Mouse (Mus musculus) hindbrain, embryonic 10.5 days (tissue): ENCODE data around the gene Usp21. TPM values are rescaled to one million over a fixed set of nuclear protein-coding genes. Genes with fewer than 3 reads are reported as not detected.
A peak's percentile ranks its signal among the peaks of the same experiment; 100 is the strongest.
"Not testable (repeated sequence)": the region's sequence is repeated elsewhere in the genome, so short reads cannot be mapped to it uniquely, and the experiment has no call there.

ENCODE experiments used
- DNase-seq: peaks from one replicate; pipeline ENCODE4 v3.0.0-alpha.2; 2017; ENCODE audit warnings: low spot score
- H3K27ac ChIP-seq: fragments of 300-500 bp; sonication (generic); 2 replicates; pipeline ENCODE4 v1.5.1; 2016; ENCODE audit warnings: mild to moderate bottlenecking, moderate library complexity
- H3K27me3 ChIP-seq: fragments of 300-500 bp; sonication (generic); 2 replicates; pipeline ENCODE4 v1.6.1; 2016; ENCODE audit warnings: mild to moderate bottlenecking; ENCODE audit not compliant: poor library complexity, insufficient read depth, severe bottlenecking
- H3K36me3 ChIP-seq: fragments of 300-500 bp; sonication (generic); 2 replicates; pipeline ENCODE4 v1.6.1; 2016; ENCODE audit warnings: mild to moderate bottlenecking, moderate library complexity
- H3K4me1 ChIP-seq: fragments of 300-500 bp; sonication (generic); replicated peaks from 2 replicates; pipeline ENCODE4 v1.6.1; 2016; ENCODE audit warnings: mild to moderate bottlenecking
- H3K4me3 ChIP-seq: fragments of 300-500 bp; sonication (generic); 2 replicates; pipeline ENCODE4 v1.5.1; 2016; ENCODE audit warnings: mild to moderate bottlenecking, moderate library complexity
- H3K9me3 ChIP-seq: fragments of 300-500 bp; sonication (generic); 2 replicates; pipeline ENCODE4 v1.6.1; 2016; ENCODE audit warnings: mild to moderate bottlenecking, moderate library complexity
- WGBS: fragments of 180-500 bp; shearing (Covaris S2); methylation state at CpG from one replicate; pipeline ENCODE4 v1.1.7; 2016; 5-methylcytosine and 5-hydroxymethylcytosine counted together
- polyA plus RNA-seq: library from polyadenylated mRNA; unstranded; fragments of >200 nt; fragmentation: Nextera tagmentation; extraction: Ambion mirVana; gene quantifications from 2 replicates; pipeline ENCODE4 v1.2.1, GENCODE M21; 2016

The Usp21 gene
- polyA plus RNA-seq, 1 experiment from 2014 or later, result 111 TPM

GRCm38 (mm10) chr1:171306157-171306556, 18.4 kb upstream of the Usp21 start:
- not testable (repeated sequence) for H3K9me3 ChIP-seq, H3K36me3 ChIP-seq, H3K27ac ChIP-seq, H3K27me3 ChIP-seq, DNase-seq, H3K4me1 ChIP-seq, H3K4me3 ChIP-seq
- WGBS, result 76% methylated on average over 5 of the region's 5 CpGs

DNA sequence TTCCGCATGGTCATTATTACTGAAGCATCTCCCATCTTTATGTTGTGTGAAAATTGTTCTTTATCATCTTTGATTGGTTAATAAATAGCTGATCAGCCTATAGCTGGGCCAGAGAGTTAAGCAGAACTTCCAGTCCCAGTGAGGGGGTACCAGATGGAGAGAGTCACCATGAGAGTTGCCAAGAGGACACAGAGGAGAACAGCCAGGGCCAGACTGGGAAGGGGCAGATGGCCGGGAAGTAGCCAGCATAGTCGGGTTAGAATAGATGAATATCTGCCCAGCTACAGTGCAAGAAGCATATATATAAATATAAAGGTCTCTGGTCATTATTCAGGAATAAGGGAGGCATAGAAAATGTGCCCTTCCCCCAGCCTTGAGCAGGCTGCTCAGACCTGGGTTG, 10.4 kb upstream of the Usp21 start:
- Histone ChIP-seq H3K4me1 (peaks cover 9% of the 10 kb centered on the region), H3K4me3 (no peak overlapping the region), H3K27me3 (peaks cover 30% of the 10 kb centered on the region), H3K36me3 (no peaks in the 10 kb centered on the region), H3K9me3 (no peaks in the 10 kb centered on the region), H3K27ac (no peak overlapping the region)
- DNase-seq, result no peak
- 66% methylated on average over 3 of the region's 3 CpGs for WGBS

- H3K27ac ChIP-seq, result peak overlapping the region; percentile 98
- peaks cover 11% of the 10 kb centered on the region for H3K36me3 ChIP-seq
- peaks cover 10% of the 10 kb centered on the region for H3K4me1 ChIP-seq
- H3K4me3 ChIP-seq, result peak overlapping the region; percentile 72
- peaks cover 30% of the 10 kb centered on the region for H3K27me3 ChIP-seq
- no peaks in the 10 kb centered on the region for H3K9me3 ChIP-seq
- DNase-seq, result no peak
- WGBS, result 17% methylated on average over 3 of the region's 3 CpGs
Observed at GRCm38 (mm10) chr1:171295063-171295402, 7.2 kb upstream of the Usp21 start.

GRCm38 (mm10) chr1:171294298-171295062, 6.7 kb upstream of the Usp21 start, which contains the start of gene Ufc1:
Ufc1 (minus strand) TSS chr1:171295024.
- DNase-seq, result peak; percentile 84
- Histone ChIP-seq H3K9me3 (no peaks in the 10 kb centered on the region), H3K27me3 (peaks cover 30% of the 10 kb centered on the region), H3K36me3 (peaks cover 16% of the 10 kb centered on the region), H3K27ac (peak within 1 kb of the TSS; percentile 98), H3K4me3 (peak within 1 kb of the TSS; percentile 72), H3K4me1 (peaks cover 10% of the 10 kb centered on the region)
- under 1% methylated on average over 42 of the region's 42 CpGs for WGBS

DNA sequence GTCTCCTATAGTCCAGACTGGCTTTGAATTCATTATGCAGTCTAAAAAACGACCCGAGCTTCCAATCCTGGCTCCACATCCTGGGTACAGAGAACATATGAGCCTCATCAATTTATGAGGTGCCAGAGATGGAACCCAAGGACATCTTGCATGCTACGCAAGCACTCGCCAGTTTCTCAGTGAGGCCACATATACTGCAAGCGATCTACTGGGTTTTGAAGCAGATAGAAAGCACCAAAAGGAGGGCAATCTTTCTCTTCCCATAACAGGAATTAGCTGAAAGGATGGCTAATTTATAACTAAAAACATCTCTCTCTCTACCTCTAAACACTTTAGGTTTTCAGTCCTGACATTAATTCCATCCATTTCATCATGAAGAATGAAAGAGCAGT, 6.1 kb upstream of the Usp21 start:
- Histone ChIP-seq H3K36me3 (peaks cover 22% of the 10 kb centered on the region), H3K9me3 (no peaks in the 10 kb centered on the region), H3K4me3 (peak overlapping the region; percentile 72), H3K27ac (peak overlapping the region; percentile 98), H3K4me1 (peaks cover 10% of the 10 kb centered on the region), H3K27me3 (peaks cover 30% of the 10 kb centered on the region)
- WGBS, result 51% methylated on average over 5 of the region's 5 CpGs
- DNase-seq, result no peak

DNA sequence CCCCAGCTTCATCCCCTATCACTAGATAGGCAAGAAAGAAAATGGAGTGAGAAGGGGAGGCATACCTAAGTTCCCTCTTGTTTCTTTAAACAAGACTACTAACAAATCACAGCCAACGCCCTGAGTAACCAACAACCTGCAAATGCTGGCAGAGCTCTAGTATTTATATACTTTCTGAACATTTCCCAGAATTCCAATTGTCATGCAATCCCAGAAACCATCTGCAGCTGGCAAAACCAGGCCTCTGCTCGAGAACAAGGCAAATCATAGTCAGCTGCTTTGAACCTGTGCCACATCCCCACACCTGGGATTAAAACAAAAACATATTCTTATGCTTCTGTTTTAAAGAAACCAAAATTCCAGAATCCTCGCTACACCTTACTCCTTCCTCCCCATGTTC, 5.6 kb upstream of the Usp21 start:
- DNase-seq, result no peak
- 91% methylated on average over 3 of the region's 3 CpGs for WGBS
- Histone ChIP-seq H3K27me3 (peaks cover 27% of the 10 kb centered on the region), H3K4me3 (peak overlapping the region; percentile 72), H3K4me1 (peaks cover 15% of the 10 kb centered on the region), H3K9me3 (no peaks in the 10 kb centered on the region), H3K27ac (peak overlapping the region; percentile 98; the same call in 1 of the 2 replicates), H3K36me3 (peaks cover 27% of the 10 kb centered on the region)

DNA sequence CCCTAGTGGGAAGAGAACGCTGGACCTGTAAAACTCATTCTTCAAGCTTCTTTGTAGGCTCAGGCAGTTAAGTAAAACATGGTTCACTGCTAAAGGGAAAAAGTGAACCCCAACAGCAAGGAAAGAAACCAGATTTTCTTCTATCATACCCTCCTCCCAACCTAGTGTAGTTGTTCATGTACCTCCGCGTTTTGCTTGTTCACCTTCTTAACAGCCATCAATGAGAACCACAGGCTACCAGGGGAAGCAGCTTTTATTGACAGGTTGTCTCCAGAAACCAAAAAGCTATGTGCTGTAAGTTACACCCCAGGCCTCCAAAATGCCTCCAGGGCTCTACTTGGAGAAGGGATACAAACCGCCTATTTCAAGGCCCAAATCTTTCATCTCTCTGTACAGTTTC, 537 bp upstream of the Usp21 start:
- no peaks in the 10 kb centered on the region for H3K27me3 ChIP-seq
- H3K4me3 ChIP-seq, result peak overlapping the region; percentile 96
- DNase-seq, result no peak
- peak overlapping the region; percentile 100 for H3K27ac ChIP-seq
- peaks cover 39% of the 10 kb centered on the region for H3K4me1 ChIP-seq
- peaks cover 70% of the 10 kb centered on the region for H3K36me3 ChIP-seq
- no peaks in the 10 kb centered on the region for H3K9me3 ChIP-seq
- 68% methylated on average over 4 of the region's 4 CpGs for WGBS

DNA sequence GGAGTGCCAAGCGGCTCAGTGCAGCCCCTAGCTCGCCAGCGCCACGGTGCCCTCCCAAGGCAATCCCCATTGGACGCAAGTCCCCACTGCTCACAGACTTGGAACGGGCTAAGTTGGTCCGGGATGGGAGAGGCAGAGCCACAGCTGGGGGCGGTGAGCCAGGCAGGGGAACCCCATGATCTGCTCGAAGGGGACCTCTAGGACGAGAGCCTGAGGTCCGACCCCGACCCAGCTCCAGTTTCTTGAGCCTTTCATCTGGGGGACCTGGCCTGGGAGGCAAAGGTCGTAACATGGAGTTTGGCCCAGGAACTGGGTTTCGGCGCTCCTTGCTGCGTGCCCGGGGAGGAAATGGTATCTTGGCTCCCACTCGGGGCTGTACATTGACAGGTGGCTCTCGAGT, 1.3 kb downstream of the Usp21 start:
- peak overlapping the region; percentile 100 for H3K27ac ChIP-seq

DNA sequence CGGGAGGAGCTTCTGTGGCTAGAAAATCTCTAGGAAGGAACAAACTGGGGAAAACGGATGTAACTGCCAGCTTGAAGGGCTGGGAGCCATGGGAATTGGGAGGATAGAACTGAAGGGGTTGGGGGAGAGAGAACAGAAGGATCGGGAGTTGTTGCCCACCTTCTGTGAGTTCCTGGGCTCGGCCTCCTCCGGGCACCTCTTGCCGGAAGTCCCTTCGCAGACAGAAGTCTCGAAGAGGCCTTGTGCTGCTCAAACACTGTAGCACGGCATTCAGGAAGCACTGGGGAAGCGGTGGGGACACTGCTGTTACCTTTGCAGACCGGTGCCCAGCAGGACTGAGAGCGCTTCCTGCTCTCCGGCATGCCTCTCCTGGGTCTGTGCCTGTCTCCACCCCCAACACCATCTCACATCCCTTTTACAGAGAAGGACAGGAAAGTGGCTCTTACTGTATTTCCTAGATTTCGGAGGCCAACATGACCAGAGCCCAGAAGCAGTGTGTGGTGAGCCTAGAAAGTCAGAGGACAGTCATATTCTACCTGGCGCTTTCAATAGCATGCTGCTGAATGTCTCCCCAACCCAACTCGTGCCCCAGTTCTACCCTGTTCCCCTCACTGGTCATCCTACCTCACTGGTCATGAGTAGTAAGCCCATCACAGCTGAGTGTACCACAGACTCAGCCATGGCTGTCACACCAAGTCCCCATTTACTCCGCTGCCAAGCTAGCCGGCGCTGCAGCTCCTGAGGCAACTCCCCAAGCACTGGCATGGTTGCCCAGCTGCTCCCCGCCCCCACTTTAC, 2.5 kb downstream of the Usp21 start:
- Histone ChIP-seq H3K9me3 (no peaks in the 10 kb centered on the region), H3K27me3 (no peaks in the 10 kb centered on the region), H3K36me3 (peaks cover 74% of the 10 kb centered on the region), H3K27ac (no peak overlapping the region), H3K4me3 (peak overlapping the region; percentile 1; the same call in 1 of the 2 replicates), H3K4me1 (peaks cover 52% of the 10 kb centered on the region)
- no peak for DNase-seq
- 87% methylated on average over 20 of the region's 20 CpGs for WGBS

More for the DNA sequence above, 1.3 kb downstream of the Usp21 start:
- DNase-seq, result no peak
- H3K36me3 ChIP-seq, result peaks cover 80% of the 10 kb centered on the region
- peaks cover 46% of the 10 kb centered on the region for H3K4me1 ChIP-seq
- H3K4me3 ChIP-seq, result peak overlapping the region; percentile 96; the same call in 1 of the 2 replicates
- 88% methylated on average over 19 of the region's 19 CpGs for WGBS
- H3K9me3 ChIP-seq, result no peaks in the 10 kb centered on the region
- H3K27me3 ChIP-seq, result no peaks in the 10 kb centered on the region

DNA sequence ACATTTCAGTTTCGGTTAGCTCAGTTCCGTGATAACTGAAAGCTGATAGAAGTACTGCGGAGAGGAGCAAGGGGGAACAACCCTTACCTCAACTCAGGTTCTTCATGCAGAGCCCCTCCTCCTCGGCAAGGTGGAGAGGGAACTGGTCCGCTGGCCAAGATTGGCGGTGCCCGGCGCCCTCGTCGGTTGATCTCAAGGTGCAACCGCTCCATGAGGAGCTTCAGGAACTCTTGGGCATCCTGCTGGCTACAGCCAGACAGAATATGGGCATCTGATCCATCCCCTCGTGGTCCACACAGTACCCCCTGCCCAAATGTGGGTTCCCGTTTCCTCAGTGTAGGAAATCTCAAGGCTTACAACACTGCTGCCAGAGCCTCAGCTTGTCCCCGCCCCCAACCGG, 3.3 kb downstream of the Usp21 start:
- Histone ChIP-seq H3K4me1 (peaks cover 60% of the 10 kb centered on the region), H3K27ac (no peak overlapping the region), H3K4me3 (peak overlapping the region; percentile 1; the same call in 1 of the 2 replicates), H3K36me3 (peaks cover 66% of the 10 kb centered on the region), H3K9me3 (no peaks in the 10 kb centered on the region), H3K27me3 (no peaks in the 10 kb centered on the region)
- 91% methylated on average over 15 of the region's 15 CpGs for WGBS
- no peak for DNase-seq

DNA sequence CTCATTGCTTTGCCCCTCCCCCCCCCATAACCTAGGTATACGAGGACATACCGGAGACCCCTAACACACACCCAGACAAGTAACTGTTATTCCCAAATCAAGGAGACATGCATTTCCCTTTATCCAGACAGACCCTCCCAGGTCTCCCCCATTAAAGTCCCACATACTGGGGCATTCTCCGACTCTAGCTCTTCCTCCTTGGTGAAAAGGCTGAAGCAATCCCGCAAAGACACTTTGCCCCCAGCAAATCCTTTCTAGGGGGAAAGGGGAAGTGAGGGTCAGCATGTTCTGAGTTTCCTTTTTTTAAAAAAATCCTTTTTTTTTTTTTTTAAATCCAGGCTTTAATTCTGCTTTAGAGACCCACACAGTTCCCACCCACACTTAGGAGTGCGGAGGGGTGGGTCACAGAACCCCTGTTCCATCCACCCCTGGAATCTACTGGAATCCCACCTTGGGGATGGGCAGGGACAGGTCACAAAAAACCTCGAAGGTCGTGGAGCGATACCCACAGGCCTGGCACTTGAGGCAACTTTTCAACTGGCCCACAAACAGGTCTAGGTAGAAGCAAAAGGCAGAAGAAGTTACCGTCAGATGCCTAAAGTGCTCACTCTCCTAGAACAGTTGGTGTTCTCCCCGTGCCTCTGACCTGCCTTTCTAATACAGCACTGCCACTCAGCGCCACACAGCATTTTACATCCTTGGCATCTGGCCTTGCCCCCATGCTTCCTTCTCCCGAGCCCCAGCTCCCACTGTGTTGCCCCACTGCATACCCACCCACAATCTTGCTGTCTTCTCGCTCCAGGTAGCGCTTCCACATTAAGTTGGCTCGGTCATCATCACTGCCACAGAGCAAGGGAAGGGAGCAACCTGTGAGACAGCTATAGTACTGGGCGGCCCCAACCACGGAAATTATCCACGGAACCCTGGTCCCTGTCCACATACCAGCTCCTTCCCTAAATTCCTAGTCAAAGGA, 4.3 kb downstream of the Usp21 start:
- Histone ChIP-seq H3K4me3 (no peak overlapping the region), H3K36me3 (peaks cover 65% of the 10 kb centered on the region), H3K4me1 (peaks cover 56% of the 10 kb centered on the region), H3K9me3 (no peaks in the 10 kb centered on the region), H3K27ac (no peak overlapping the region), H3K27me3 (no peaks in the 10 kb centered on the region)
- no peak for DNase-seq
- 93% methylated on average over 18 of the region's 18 CpGs for WGBS

DNA sequence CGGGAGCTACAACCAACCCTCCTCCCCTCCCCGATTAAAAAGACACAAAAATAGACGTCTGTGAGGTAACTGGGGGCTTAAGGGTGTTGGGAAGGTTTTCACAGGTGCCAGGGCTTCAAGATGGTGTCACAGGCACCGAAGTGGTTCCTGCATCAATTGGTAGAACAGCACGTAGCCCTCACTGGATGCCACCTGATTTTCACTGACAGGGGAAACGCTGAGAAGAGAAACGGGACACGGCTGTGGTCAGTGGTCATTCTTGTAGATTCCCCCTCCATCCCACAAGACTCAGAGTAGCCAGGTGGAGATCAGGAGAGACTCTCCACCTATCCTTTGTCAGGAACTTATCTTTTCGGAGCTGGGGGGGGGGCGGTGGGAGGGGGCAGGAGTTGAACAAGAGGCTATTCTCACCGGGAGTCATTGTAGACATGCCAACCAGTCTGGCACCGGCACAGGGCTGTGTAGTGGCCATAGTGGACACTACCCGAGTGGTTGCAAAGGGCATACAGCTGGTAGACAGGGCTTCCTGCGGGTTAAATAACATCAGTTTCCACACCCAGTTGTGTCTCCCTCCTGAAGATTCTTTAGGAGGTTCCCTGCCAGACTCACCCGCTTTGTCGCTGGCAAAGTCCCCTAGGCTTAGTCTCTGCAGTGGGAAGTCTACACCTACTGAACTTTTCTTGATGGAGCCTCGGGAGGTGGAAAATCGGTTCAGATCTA, 5.5 kb downstream of the Usp21 start:
- H3K4me3 ChIP-seq, result peak overlapping the region; percentile 78
- H3K27ac ChIP-seq, result peak overlapping the region; percentile 87
- 81% methylated on average over 18 of the region's 18 CpGs for WGBS
- peaks cover 46% of the 10 kb centered on the region for H3K4me1 ChIP-seq
- H3K9me3 ChIP-seq, result no peaks in the 10 kb centered on the region
- no peaks in the 10 kb centered on the region for H3K27me3 ChIP-seq
- peaks cover 68% of the 10 kb centered on the region for H3K36me3 ChIP-seq
- no peak for DNase-seq
